Mouse (Mus musculus) left cerebral cortex, postnatal 10 days (tissue): ENCODE results near the gene Sycp3. TPM values are rescaled to one million over a fixed set of nuclear protein-coding genes. Genes with fewer than 3 reads are reported as not detected.
"Not testable (repeated sequence)": the region's sequence is repeated elsewhere in the genome, so short reads cannot be mapped to it uniquely, and the experiment has no call there.

Source experiments
- DNase-seq, 2 experiments: peaks; one replicate each; pipeline ENCODE4 v3.0.0; 2021 to 2022; ENCODE audit warnings: low spot score in 2 of 2, mixed read lengths in 1 of 2; ENCODE audit errors: extremely low spot score in 1 of 2
- intact Hi-C: fragments of 180-260 bp; cut with DNase I; formaldehyde crosslinking; loops from one replicate; pipeline ENCODE4 v1.15.1; 2025
- total RNA-seq, 2 experiments: library from RNA; stranded (reverse); gene quantifications; 2 replicates each; pipeline ENCODE4 v1.2.3; 2021

The Sycp3 gene
- 1 to 10 TPM in 1 of 2 experiments, under 1 TPM in 1; 0.77 to 1.7 TPM for total RNA-seq

- intact Hi-C loops: no loop called here
- peak; percentile 4 to 40 for DNase-seq
Measured at GRCm38 (mm10) chr10:88459502-88459992, at the start of gene Sycp3. Gene Sycp3, plus strand, starts transcription at chr10:88459569.

DNA sequence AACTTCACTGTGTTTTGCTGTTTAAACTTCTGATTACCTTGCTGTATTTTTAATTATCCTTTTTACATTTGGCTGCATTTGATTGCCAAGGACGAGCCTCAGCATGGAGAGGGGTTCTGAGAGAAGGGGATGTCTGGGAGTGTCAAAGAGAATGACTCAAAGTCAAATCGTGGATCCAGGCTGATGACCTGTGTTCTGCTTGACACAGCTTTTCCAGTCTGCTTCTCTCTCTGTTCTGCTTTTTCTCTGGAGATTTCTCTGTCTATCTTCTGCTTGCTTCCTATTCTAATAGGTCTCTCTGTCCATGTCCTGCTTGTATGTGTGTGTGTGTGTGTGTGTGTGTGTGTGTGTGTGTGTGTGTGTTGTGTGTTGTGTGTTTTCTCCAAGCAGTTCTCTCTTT is 49.6 kb upstream of the Sycp3 start:
- intact Hi-C loops: no loop called here

DNA sequence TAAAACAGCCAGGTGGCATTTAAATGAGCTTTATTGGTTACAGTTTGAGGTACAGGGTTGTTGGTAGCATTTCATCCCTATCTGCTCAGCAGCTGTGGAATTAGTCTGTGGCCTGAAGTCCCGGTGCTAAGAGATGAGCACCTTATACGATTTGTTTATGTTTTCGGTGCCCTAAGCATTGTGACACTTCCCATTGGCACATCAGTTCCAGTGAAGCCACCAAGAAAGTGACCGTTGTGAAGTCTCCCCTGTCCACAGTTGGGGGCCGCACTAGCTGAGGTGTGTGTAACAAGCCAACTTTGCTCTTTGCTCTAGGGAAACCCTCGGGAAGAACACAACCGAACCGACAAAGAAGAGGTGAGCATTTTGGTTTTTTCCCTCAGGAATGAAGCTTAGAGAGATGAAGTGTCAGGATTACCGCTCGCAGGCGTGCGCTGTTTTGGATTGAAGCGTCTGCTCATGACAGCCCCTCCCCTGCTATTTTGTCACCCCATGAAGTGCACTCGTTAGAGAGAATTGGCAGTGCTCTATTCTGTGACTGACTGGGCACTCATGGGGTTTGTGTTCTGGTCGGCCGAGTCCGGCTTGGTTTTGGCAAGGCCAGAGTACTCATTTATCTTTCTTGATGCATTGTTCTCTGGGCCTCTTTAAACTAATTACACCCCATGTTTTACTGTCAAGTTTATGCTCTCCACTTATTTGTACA is 46.9 kb upstream of the Sycp3 start:
- no peak for DNase-seq
- intact Hi-C loops: no loop called here

More for the DNA sequence above, 49.6 kb upstream of the Sycp3 start:
- DNase-seq: no peak

- no peak for DNase-seq
Measured at GRCm38 (mm10) chr10:88417686-88418085, 41.7 kb upstream of the Sycp3 start.

DNA sequence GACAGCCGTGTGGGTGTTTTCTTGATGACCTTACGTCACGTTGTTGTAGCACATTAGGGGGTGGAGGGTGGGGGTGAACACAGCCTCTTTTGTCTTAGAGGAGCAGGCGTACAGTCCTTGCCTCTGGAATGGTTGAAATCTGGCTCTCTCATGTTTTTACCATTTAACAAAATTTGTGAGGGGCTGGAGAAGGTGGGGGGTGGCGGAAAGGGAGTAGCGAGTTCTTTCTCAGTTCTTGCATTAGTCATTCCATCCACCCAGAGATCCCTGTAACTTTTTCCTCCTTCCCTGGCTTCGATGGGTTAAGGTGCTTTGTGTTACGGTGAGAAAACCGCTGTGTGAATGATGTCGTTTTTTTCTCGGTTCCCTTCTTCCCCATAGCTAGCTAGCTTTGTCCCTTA is 39.2 kb upstream of the Sycp3 start:
- no peak for DNase-seq
- intact Hi-C loops: loop anchor here (10.0 kb wide), 1 partner anchor 865 kb away; no protein-coding TSS in a partner anchor

More at GRCm38 (mm10) chr10:88417686-88418085, 41.7 kb upstream of the Sycp3 start:
- intact Hi-C loops: no loop called here

- no peak for DNase-seq
- intact Hi-C loops: loop anchor here (10.0 kb wide), 1 partner anchor 866 kb away; no protein-coding TSS in a partner anchor
Measured at GRCm38 (mm10) chr10:88420655-88421435, 38.5 kb upstream of the Sycp3 start.

- intact Hi-C loops: loop anchor here (1.0 to 10.0 kb wide), 2 partner anchors 48 to 871 kb away; no protein-coding TSS in a partner anchor
- peak; percentile 57 to 66 for DNase-seq
Measured at GRCm38 (mm10) chr10:88426158-88426816, 33.1 kb upstream of the Sycp3 start.

DNA sequence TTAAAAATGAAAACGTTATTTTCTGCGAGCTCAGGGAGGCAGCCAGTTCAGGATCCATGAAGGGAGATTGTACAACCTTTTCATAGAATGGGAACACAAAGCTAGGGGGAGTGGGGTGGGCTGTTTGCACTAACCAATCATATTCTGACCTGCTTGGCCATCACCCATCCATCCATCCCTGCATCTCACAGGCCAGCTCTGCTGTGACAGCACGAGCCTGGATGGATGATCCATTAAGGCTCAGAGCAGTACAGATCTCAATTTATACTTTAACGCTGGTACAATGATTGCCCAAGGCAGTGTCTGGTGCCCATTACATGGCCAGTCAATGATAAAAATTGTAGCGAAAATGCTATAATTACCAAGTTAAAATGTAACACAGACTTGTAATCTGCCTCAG is 32.5 kb upstream of the Sycp3 start:
- intact Hi-C loops: loop anchor here (1.0 to 10.0 kb wide), 2 partner anchors 49 to 872 kb away; no protein-coding TSS in a partner anchor
- DNase-seq: no peak

DNA sequence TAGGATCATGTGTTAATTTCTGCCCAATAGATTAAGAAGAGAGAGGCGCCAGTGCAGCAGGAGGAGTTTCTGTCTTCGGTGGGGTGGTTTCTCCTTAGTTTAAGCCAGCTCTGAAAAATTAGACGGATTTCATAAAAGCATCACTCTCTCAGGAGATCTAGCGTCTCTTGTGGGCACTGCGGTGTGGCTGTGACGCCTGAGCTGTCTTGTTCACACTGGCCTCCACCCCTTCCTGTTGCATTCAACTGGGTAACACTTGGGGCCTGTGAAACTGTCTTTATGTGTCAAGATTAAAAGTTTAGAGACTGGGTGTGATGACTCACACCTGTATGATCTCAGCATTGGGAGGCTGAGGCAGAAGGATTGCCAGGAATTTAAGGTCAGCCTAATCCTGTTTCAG is 31.4 kb upstream of the Sycp3 start:
- DNase-seq: no peak
- intact Hi-C loops: loop anchor here (10.0 kb wide), 1 partner anchor 873 kb away; no protein-coding TSS in a partner anchor

DNA sequence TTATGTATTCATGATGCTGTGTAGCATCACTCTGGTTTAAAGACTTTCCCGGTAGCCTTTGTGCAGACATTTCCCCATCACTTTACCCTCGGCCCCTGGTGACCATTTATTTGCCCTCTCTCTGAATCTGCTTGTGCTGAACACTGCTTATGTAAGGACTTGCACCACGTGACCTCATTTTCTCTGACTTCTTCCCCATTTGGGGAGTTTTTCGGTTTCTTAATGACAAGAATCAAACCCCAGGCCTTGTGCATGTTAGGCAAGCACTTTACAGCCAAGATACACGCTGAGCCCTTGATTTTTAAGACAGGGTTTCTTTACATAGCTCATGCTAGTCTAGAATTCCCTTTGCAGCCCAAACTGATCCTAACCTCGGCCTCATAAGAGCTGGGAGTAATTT is 18.1 kb upstream of the Sycp3 start:
- no peak for DNase-seq
- intact Hi-C loops: loop anchor here (10.0 kb wide), 1 partner anchor 284 kb away; no protein-coding TSS in a partner anchor

GRCm38 (mm10) chr10:88451221-88451620 is 8.1 kb upstream of the Sycp3 start:
- intact Hi-C loops: no loop called here
- peak in 1 of 2 experiments; percentile 55 for DNase-seq

DNA sequence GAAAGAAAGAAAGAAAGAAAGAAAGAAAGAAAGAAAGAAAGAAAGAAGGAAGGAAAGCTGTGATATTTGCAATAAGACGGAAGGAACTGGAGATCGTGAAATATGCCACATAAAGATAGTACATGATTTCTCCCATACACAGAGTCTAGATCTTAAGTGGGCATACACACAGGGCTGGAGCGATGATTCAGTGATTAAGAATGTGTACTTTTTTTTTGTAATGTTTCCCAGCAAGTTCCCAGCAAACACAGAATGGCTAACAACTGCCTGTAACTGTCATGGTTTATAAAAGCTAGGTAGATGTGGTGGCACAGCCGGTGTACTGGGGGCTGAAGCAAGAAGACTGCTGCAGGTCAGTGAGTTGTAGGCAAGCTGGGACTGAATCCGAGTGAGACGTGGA is 7.4 kb upstream of the Sycp3 start:
- DNase-seq: no peak
- intact Hi-C loops: no loop called here

DNA sequence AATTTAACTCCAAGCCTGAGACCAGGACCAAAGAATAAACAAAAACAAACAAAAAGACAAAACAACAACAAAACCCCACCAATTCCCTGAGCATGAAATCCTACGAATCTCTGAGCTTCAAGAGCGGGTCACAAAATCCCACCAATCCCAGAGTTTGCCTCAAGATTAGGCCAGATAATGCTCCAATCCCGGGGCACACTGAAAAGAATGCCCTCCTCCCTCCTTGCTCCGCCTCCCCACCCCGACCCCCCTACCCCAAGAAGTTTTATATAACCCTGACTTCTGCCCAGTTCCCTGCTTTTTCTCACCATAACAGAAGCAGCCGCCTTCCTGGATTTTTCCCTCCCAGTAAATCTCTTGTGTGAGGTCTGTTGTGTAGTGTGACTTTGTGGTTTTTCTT is 1.6 kb upstream of the Sycp3 start:
- intact Hi-C loops: no loop called here
- no peak for DNase-seq

- no peak for DNase-seq
- intact Hi-C loops: loop anchor here (10.0 kb wide), 1 partner anchor 205 kb away; no protein-coding TSS in a partner anchor
Measured at GRCm38 (mm10) chr10:88460122-88460820, 902 bp downstream of the Sycp3 start.

DNA sequence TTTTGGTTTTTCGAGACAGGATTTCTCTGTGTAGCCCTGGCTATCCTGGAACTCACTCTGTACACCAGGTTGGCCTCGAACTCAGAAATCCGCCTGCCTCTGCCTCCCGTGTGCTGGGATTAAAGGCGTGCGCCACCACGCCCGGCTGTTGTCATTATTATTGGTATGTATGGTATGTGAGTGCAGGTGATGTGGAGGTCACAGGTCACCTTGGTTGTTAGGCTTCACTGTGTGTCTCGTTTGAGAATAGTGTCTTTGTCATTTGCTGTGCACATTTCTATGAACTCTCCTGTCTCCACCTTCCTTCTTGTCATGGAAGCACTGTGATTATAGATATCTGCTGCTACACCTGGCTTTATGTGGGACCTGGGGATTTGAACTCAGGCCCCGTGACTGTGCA is 23.5 kb downstream of the Sycp3 start:
- DNase-seq, intact Hi-C loops: not testable (repeated sequence)

- DNase-seq: no peak
- intact Hi-C loops: no loop called here
Measured at GRCm38 (mm10) chr10:88488629-88489028, 29.3 kb downstream of the Sycp3 start.

DNA sequence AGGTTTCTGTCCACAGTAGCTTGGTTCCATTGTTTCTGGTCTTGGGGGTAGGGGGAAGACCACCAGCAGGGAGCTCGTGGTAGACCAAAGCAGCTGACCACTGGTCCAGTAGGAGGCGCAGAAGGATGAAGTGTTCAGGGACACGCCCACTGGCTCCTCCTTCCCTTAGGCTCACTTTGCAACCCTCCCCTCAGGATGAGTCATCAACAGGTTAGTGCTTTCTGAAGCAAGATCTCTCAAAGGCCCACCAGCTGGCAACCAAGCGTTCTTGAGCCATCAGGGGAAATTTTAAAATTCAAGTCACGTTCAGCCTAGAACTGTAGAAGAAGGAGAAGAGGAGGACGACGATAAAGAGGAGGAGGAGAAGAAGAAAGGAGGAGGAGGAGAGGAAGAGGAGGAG is 32.3 kb downstream of the Sycp3 start:
- intact Hi-C loops: no loop called here
- DNase-seq: no peak

GRCm38 (mm10) chr10:88492658-88493057 is 33.3 kb downstream of the Sycp3 start:
- intact Hi-C loops: no loop called here
- no peak for DNase-seq
